Mouse (Mus musculus): ENCODE results near the gene Myo18a. TPM values are rescaled to one million over a fixed set of nuclear protein-coding genes. Genes with fewer than 3 reads are reported as not detected.

The Myo18a gene
- 63.7 and 92.1 TPM in 2 replicates for polyA plus RNA-seq (2012; rRNA removed)

DNA sequence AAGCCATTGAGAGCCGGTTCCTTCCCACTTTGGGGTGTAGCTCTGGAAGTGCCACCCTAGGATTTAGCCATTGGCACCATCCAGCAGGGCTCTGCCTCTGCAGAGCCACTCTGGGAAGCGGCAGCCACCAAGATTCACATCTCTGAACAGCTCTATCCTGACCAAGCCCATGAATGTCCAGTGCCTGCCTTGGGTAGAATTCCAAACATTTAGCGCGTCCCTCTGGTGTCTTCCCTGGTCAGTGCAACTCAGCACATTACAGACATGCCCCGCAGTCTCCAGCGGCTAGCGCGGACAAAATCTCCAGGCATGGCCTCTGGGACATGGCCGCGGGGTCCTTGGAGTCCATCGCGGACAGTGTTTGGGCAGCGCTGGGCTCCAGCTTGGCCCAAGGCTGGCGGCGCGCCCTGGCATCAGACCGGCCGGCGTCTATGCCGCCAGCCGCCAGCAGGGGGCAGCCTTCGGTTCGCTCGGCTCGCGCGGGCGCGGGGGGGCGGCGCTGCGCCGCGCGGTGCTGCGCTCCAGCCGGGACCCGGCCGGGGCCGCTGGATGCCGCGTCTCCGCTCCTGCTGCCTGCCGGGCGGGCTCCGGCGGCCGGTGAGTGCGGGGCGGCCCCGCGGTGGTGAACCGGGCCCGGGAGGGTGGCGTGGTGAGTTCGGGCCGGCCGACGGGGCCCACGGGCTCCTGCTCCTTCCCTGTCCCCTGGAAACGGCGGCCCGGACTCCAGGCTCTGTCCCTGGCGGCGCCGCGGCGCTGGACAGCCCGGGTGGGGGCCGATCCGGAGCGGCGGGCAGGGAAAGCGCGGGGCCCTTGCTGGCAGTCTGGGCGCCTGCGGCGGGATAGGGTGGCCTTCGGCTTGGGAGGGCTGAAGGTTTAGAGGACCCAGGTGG, at the start of gene Myo18a:
Myo18a (plus strand) TSS at position 464 of the 890 bp plus-strand sequence.
- WGBS: 2% methylated on average over 79 of the region's 79 CpGs
- DNase-seq: peak; percentile 88
- TF ChIP-seq CTCF (IDR thresholded peaks at IDR 0.05; ENCODE audit: insufficient read depth, low read length) (no peak), POLR2A (IDR thresholded peaks at IDR 0.05; ENCODE audit: borderline replicate concordance, extremely low read depth, low read depth, low read length) (no peak)
- peaks cover 23% of the 10 kb centered on the region for H3K4me1 ChIP-seq (ENCODE audit: control insufficient read depth, insufficient read depth, low read length)
- H3K4me3 ChIP-seq (replicated peaks; ENCODE audit: extremely low read depth, low read depth, low read length): peak within 1 kb of the TSS; percentile 76

DNA sequence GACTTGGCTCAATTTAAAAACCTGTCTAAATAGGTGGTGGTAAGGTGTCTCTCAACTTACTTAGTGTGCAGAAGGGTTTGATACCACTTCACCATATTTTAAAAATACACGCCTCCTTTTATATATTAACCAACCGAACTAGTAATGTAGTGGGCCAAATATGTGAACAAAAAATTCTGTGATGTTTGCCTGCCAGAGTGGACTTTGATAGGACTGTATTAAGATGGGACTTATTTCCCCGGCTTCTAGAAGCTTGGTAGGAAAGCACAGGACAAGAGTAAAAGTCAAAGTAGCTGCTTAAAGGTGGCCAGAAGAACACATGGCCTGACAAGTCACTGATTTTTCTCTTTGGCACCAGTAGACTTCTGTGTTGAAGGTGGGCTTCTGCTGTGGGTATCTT, 49.3 kb upstream of the Myo18a start:
- WGBS: 81% methylated on average over 3 of the region's 3 CpGs

DNA sequence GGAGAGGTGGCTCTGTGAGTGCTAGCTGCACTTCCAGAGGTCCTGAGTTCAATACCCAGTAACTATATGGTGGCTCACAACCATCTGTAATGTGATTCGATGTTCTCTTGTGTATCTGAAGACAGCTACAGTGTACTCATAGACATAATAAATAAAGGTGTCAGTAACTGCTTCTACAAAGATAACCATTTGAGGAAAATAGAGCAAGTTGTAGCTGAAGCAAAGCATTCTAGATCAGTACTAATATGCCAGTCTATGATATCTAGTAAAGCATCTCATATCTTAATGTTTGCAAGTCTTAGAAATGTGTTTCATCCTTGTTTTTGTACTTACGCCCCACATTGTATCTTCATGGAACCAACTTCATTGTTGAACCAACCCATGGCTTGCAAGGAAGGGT, 44.0 kb upstream of the Myo18a start:
- DNase-seq: no peak
- no peak for TF ChIP-seq CTCF (IDR thresholded peaks at IDR 0.05; ENCODE audit: insufficient read depth, low read length)
- TF ChIP-seq POLR2A (IDR thresholded peaks at IDR 0.05; ENCODE audit: borderline replicate concordance, extremely low read depth, low read depth, low read length): no peak
- Histone ChIP-seq H3K4me1 (ENCODE audit: control insufficient read depth, insufficient read depth, low read length) (no peaks in the 10 kb centered on the region), H3K4me3 (replicated peaks; ENCODE audit: extremely low read depth, low read depth, low read length) (no peak overlapping the region)
- 92% methylated on average over 2 of the region's 2 CpGs for WGBS

More for the DNA sequence above, 49.3 kb upstream of the Myo18a start:
- Histone ChIP-seq H3K4me1 (ENCODE audit: control insufficient read depth, insufficient read depth, low read length) (peaks cover 3% of the 10 kb centered on the region; the same call in 1 of the 2 replicates), H3K4me3 (replicated peaks; ENCODE audit: extremely low read depth, low read depth, low read length) (no peak overlapping the region)
- TF ChIP-seq POLR2A (IDR thresholded peaks at IDR 0.05; ENCODE audit: borderline replicate concordance, extremely low read depth, low read depth, low read length): no peak
- TF ChIP-seq CTCF (IDR thresholded peaks at IDR 0.05; ENCODE audit: insufficient read depth, low read length): no peak
- no peak for DNase-seq

DNA sequence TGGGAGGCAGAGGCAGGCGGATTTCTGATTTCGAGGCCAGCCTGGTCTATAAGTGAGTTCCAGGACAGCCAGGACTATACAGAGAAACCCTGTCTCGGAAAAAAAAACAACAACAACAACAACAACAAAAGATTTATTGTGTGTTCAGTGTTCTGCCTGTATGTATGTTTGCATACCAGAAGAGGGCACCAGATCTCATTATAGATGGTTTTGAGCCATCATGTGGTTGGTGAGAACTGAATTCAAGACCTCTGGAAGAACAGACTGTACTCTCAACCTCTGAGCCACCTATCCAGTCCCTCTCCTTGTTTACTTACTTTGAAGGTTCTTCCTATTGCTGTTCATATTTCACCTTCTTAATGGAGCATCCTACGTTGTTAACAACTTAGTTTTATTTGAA, 41.7 kb upstream of the Myo18a start:
- DNase-seq: no peak
- 88% methylated on average over 4 of the region's 4 CpGs for WGBS
- Histone ChIP-seq H3K4me3 (replicated peaks; ENCODE audit: extremely low read depth, low read depth, low read length) (no peak overlapping the region), H3K4me1 (ENCODE audit: control insufficient read depth, insufficient read depth, low read length) (no peaks in the 10 kb centered on the region)
- TF ChIP-seq POLR2A (IDR thresholded peaks at IDR 0.05; ENCODE audit: borderline replicate concordance, extremely low read depth, low read depth, low read length) (no peak), CTCF (IDR thresholded peaks at IDR 0.05; ENCODE audit: insufficient read depth, low read length) (no peak)

DNA sequence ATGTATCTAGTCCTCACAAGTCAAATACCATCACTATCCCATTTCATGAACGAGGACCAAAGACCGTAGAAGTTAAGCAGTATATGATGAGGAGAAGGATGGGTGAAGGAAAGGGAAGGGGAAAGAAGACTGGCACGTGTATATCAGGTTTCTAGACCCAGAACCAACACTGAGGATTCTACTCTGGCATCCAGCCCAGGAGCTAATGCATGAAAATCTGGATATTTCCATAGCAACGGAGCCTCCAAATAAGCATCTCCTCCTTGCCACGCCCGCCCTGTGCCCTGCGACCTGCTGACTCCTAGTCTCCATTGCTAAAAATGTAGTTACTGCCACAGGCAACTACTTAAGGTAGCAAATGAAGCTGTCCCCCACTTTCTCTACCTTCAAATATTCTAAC, 38.3 kb upstream of the Myo18a start:
- no peak for DNase-seq
- WGBS: 82% methylated on average over 7 of the region's 7 CpGs
- H3K4me1 ChIP-seq (ENCODE audit: control insufficient read depth, insufficient read depth, low read length): no peaks in the 10 kb centered on the region
- TF ChIP-seq CTCF (IDR thresholded peaks at IDR 0.05; ENCODE audit: insufficient read depth, low read length) (no peak), POLR2A (IDR thresholded peaks at IDR 0.05; ENCODE audit: borderline replicate concordance, extremely low read depth, low read depth, low read length) (no peak)
- H3K4me3 ChIP-seq (replicated peaks; ENCODE audit: extremely low read depth, low read depth, low read length): no peak overlapping the region

DNA sequence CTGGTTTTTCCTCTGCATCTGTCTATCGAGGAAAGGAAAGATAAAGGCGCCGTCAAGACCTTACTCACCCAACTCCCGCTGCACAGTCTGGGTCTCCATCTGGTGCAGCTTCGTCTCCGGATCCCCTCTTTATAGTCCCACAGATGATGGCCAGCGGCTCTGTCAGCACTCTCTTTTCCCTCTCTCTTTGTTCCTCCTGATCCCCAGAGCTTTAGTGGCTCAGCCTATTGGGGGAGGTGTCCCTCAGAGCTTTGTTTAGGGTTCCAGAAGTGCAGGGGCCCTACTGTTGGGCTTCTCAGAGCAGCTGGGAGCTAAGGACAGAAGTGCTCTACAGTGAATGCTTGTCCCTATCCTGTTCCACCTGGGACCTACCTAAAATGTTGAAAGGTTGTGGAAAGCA, 37.9 kb upstream of the Myo18a start, which contains the start of gene Cryba1:
Cryba1 (minus strand) TSS at position 101 of the 400 bp plus-strand sequence.
- 71% methylated on average over 7 of the region's 7 CpGs for WGBS
- TF ChIP-seq POLR2A (IDR thresholded peaks at IDR 0.05; ENCODE audit: borderline replicate concordance, extremely low read depth, low read depth, low read length): no peak
- Histone ChIP-seq H3K4me1 (ENCODE audit: control insufficient read depth, insufficient read depth, low read length) (no peaks in the 10 kb centered on the region), H3K4me3 (replicated peaks; ENCODE audit: extremely low read depth, low read depth, low read length) (no peak within 1 kb of the TSS)
- no peak for DNase-seq

DNA sequence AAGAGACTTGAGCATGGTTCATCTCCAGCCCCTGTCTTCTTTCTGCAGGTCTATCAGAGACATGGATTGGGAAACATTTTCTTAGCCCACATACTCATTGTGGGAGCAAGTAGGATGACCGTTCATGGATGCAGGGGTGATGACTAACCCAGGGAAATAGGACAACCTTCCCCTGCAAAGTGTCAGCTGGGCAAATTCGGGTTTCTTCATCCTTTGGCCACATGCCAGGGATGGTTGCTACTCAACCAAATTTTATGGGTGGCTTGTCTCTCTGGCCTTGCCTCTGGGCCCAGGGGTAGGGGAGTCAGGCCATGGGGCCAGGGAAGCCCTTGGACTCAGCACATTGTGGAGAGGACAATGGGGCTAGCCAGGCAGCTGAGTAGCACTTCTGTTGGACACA, 34.5 kb upstream of the Myo18a start:
- 58% methylated on average over 2 of the region's 2 CpGs for WGBS
- DNase-seq: no peak
- H3K4me1 ChIP-seq (ENCODE audit: control insufficient read depth, insufficient read depth, low read length): no peaks in the 10 kb centered on the region
- TF ChIP-seq POLR2A (IDR thresholded peaks at IDR 0.05; ENCODE audit: borderline replicate concordance, extremely low read depth, low read depth, low read length) (no peak), CTCF (IDR thresholded peaks at IDR 0.05; ENCODE audit: insufficient read depth, low read length) (no peak)
- H3K4me3 ChIP-seq (replicated peaks; ENCODE audit: extremely low read depth, low read depth, low read length): no peak overlapping the region

DNA sequence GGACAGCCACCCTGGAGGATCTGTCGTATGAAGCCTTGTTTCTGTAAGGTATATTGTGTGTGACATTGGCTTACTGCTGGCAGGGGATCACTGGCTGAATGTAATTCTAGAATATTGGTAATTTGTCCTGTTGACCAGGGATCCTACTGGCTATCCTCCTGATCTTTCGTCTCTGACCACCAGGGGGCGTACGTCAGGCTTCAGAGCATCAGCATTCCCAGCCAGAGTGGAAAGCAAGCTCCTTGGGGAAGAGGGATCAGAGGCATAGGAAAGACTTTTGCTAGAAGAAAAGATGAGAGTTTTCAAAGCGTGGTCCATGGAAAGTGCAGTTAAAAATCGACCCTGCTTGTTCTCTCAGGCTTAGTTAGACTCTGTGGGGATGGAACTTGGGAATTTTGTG, 25.8 kb upstream of the Myo18a start:
- Histone ChIP-seq H3K4me3 (replicated peaks; ENCODE audit: extremely low read depth, low read depth, low read length) (no peak overlapping the region), H3K4me1 (ENCODE audit: control insufficient read depth, insufficient read depth, low read length) (no peaks in the 10 kb centered on the region)
- peak; percentile 79 for DNase-seq
- WGBS: under 1% methylated on average over 6 of the region's 6 CpGs
- TF ChIP-seq CTCF (IDR thresholded peaks at IDR 0.05; ENCODE audit: insufficient read depth, low read length): peak; percentile 88
- no peak for TF ChIP-seq POLR2A (IDR thresholded peaks at IDR 0.05; ENCODE audit: borderline replicate concordance, extremely low read depth, low read depth, low read length)

DNA sequence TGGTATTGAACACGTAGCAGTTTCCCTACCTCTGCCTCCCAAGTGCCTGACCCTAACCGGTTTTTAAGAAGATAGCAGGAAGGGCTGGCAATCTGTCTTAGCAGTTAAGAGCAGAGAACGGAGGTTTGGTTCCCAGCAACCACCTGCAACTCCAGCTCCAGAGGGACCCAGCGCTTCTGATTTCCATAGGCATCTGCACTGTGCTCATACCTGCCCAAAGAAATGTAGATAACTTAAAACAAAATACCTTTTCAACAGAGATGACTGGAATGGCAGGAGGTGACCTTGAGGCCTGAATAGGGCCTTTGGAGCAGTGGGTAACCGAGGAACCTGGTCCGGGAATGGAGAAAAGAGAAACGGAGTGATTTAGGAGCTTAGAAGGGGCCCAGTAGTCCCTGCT, 24.5 kb upstream of the Myo18a start:
- 73% methylated on average over 7 of the region's 7 CpGs for WGBS
- DNase-seq: no peak
- H3K4me3 ChIP-seq (replicated peaks; ENCODE audit: extremely low read depth, low read depth, low read length): no peak overlapping the region
- no peak for TF ChIP-seq CTCF (IDR thresholded peaks at IDR 0.05; ENCODE audit: insufficient read depth, low read length)
- H3K4me1 ChIP-seq (ENCODE audit: control insufficient read depth, insufficient read depth, low read length): no peaks in the 10 kb centered on the region

DNA sequence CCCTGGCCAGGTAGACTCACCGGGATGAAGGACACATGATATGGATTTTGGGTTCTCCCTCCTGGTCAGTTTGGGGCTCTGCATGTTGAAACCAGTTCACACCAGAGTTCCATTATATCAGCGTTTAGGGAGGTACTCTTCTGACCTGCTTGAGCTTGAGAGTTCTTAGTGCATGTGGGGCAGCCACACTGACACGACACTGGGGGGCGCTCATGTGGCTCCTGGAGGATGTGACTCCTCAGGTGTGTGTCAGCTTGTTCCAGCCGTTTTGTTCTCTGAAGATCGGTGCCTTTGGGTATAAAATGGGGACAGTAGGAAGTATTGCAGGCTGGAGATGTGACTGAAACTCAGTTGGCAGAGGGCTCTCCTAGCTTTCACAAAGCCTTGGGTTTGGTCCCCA, 19.1 kb upstream of the Myo18a start:
- Histone ChIP-seq H3K4me3 (replicated peaks; ENCODE audit: extremely low read depth, low read depth, low read length) (no peak overlapping the region), H3K4me1 (ENCODE audit: control insufficient read depth, insufficient read depth, low read length) (no peaks in the 10 kb centered on the region)
- TF ChIP-seq CTCF (IDR thresholded peaks at IDR 0.05; ENCODE audit: insufficient read depth, low read length) (peak; percentile 59), POLR2A (IDR thresholded peaks at IDR 0.05; ENCODE audit: borderline replicate concordance, extremely low read depth, low read depth, low read length) (no peak)
- DNase-seq: peak; percentile 56
- 24% methylated on average over 6 of the region's 6 CpGs for WGBS

Measured in lung, adult 2 months (tissue).